Mouse (Mus musculus): ENCODE measurements around the gene Dhx38.

Dhx38 gene

GRCm38 (mm10) chr8:109565498-109566333, at the start of gene Dhx38, which contains the start of gene Txnl4b:
TSS of gene Dhx38 (minus strand) at chr8:109565861.
TSS of gene Txnl4b (plus strand) at chr8:109565892.
- peak; percentile 93 for DNase-seq (ENCODE audit: extremely low read depth, insufficient read length, low spot score)

- DNase-seq (ENCODE audit: extremely low read depth, insufficient read length, low spot score): no peak
Observed at GRCm38 (mm10) chr8:109614243-109615210, 48.9 kb upstream of the Dhx38 start, which contains the start of gene Pkd1l3. TSS of gene Pkd1l3 (plus strand) at chr8:109614517.

- peak; percentile 18 for DNase-seq (ENCODE audit: extremely low read depth, insufficient read length, low spot score)
Observed at GRCm38 (mm10) chr8:109609153-109609502, 43.5 kb upstream of the Dhx38 start.

- DNase-seq (ENCODE audit: extremely low read depth, insufficient read length, low spot score): peak; percentile 96
Observed at GRCm38 (mm10) chr8:109608271-109609152, 42.9 kb upstream of the Dhx38 start, which contains the start of gene Dhodh. TSS of gene Dhodh (minus strand) at chr8:109608673.

GRCm38 (mm10) chr8:109607650-109608049, 42.0 kb upstream of the Dhx38 start:
- DNase-seq (ENCODE audit: extremely low read depth, insufficient read length, low spot score): peak; percentile 16

GRCm38 (mm10) chr8:109606725-109607124, 41.1 kb upstream of the Dhx38 start:
- no peak for DNase-seq (ENCODE audit: extremely low read depth, insufficient read length, low spot score)

- no peak for DNase-seq (ENCODE audit: extremely low read depth, insufficient read length, low spot score)
Observed at GRCm38 (mm10) chr8:109595854-109596253, 30.2 kb upstream of the Dhx38 start.

GRCm38 (mm10) chr8:109593117-109593788, 27.6 kb upstream of the Dhx38 start:
- no peak for DNase-seq (ENCODE audit: extremely low read depth, insufficient read length, low spot score)

GRCm38 (mm10) chr8:109592164-109592563, 26.5 kb upstream of the Dhx38 start:
- no peak for DNase-seq (ENCODE audit: extremely low read depth, insufficient read length, low spot score)

- DNase-seq (ENCODE audit: extremely low read depth, insufficient read length, low spot score): no peak
Observed at GRCm38 (mm10) chr8:109591367-109591766, 25.7 kb upstream of the Dhx38 start.

GRCm38 (mm10) chr8:109590901-109591300, 25.2 kb upstream of the Dhx38 start:
- DNase-seq (ENCODE audit: extremely low read depth, insufficient read length, low spot score): no peak

- DNase-seq (ENCODE audit: extremely low read depth, insufficient read length, low spot score): no peak
Observed at GRCm38 (mm10) chr8:109586972-109587504, 21.4 kb upstream of the Dhx38 start.

GRCm38 (mm10) chr8:109585652-109586051, 20.0 kb upstream of the Dhx38 start:
- no peak for DNase-seq (ENCODE audit: extremely low read depth, insufficient read length, low spot score)

- DNase-seq (ENCODE audit: extremely low read depth, insufficient read length, low spot score): no peak
Observed at GRCm38 (mm10) chr8:109584830-109585229, 19.2 kb upstream of the Dhx38 start.

GRCm38 (mm10) chr8:109584293-109584692, 18.6 kb upstream of the Dhx38 start:
- no peak for DNase-seq (ENCODE audit: extremely low read depth, insufficient read length, low spot score)

GRCm38 (mm10) chr8:109578900-109579301, 13.2 kb upstream of the Dhx38 start, which contains the start of gene Hp:
TSS of gene Hp (minus strand) at chr8:109579172.
- DNase-seq (ENCODE audit: extremely low read depth, insufficient read length, low spot score): no peak

- no peak for DNase-seq (ENCODE audit: extremely low read depth, insufficient read length, low spot score)
Observed at GRCm38 (mm10) chr8:109576311-109576710, 10.7 kb upstream of the Dhx38 start.

GRCm38 (mm10) chr8:109571139-109571538, 5.5 kb upstream of the Dhx38 start:
- no peak for DNase-seq (ENCODE audit: extremely low read depth, insufficient read length, low spot score)

- DNase-seq (ENCODE audit: extremely low read depth, insufficient read length, low spot score): no peak
Observed at GRCm38 (mm10) chr8:109564766-109565165, 895 bp downstream of the Dhx38 start.

Measured in 3134 (cell line).